Mouse (Mus musculus) MEL (cell line): ENCODE data around the gene Mt2. TPM values are rescaled to one million over a fixed set of nuclear protein-coding genes. Genes with fewer than 3 reads are reported as not detected.
A peak's percentile ranks its signal among the peaks of the same experiment; 100 is the strongest.

Source experiments
- DNase-seq: peaks from one replicate; pipeline ENCODE4 v3.0.0; 2011; ENCODE audit warnings: low read depth, low spot score
- H3K27ac ChIP-seq: 2 replicates; pipeline ENCODE4 v1.5.1; 2012; ENCODE audit warnings: low read depth, mild to moderate bottlenecking, control low read depth, low read length, moderate library complexity; ENCODE audit not compliant: control insufficient read depth
- H3K27me3 ChIP-seq, 2 experiments: fragments of 150-350 bp in 1 of 2; sonication (generic) in 1 of 2; 2 replicates each; pipeline ENCODE4 v1.6.1; 2012; ENCODE audit warnings: low read length in 2 of 2, mild to moderate bottlenecking in 2 of 2, improper control_type of control experiment in 1 of 2, moderate library complexity in 1 of 2; ENCODE audit not compliant: insufficient read depth in 2 of 2, control insufficient read depth in 1 of 2
- H3K36me3 ChIP-seq, 2 experiments: 2 replicates each; pipeline ENCODE4 v1.6.1; 2012 to 2014; ENCODE audit warnings: low read length in 2 of 2, improper control_type of control experiment in 1 of 2, inconsistent platforms in 1 of 2, mild to moderate bottlenecking in 1 of 2; ENCODE audit not compliant: insufficient read depth in 2 of 2, control insufficient read depth in 1 of 2
- H3K4me1 ChIP-seq, 2 experiments: fragments of 150-350 bp in 1 of 2; sonication (generic) in 1 of 2; 2 replicates each; pipeline ENCODE4 v1.6.1; 2012; ENCODE audit warnings: low read length in 2 of 2, improper control_type of control experiment in 1 of 2, mild to moderate bottlenecking in 1 of 2; ENCODE audit not compliant: insufficient read depth in 2 of 2, control insufficient read depth in 1 of 2
- H3K4me3 ChIP-seq, 2 experiments: fragments of 150-350 bp in 1 of 2; sonication (generic) in 1 of 2; 2 replicates each; pipeline ENCODE4 v1.5.1; 2012; ENCODE audit warnings: low read depth in 2 of 2, low read length in 2 of 2, mild to moderate bottlenecking in 2 of 2, moderate library complexity in 2 of 2, control low read depth in 1 of 2, improper control_type of control experiment in 1 of 2; ENCODE audit not compliant: control insufficient read depth in 1 of 2, insufficient read depth in 1 of 2
- H3K79me2 ChIP-seq: 2 replicates; pipeline ENCODE4 v1.6.1; 2012; ENCODE audit warnings: mild to moderate bottlenecking, low read length, moderate library complexity; ENCODE audit not compliant: control insufficient read depth, poor library complexity, insufficient read depth
- H3K9ac ChIP-seq: 2 replicates; pipeline ENCODE4 v1.6.1; 2012; ENCODE audit warnings: low read depth, mild to moderate bottlenecking, control low read depth, low read length, moderate library complexity; ENCODE audit not compliant: control insufficient read depth, poor library complexity, severe bottlenecking
- H3K9me3 ChIP-seq: fragments of 150-350 bp; sonication (generic); replicated peaks from 2 replicates; pipeline ENCODE4 v1.6.1; 2012; ENCODE audit warnings: mild to moderate bottlenecking, low read length, improper control_type of control experiment, moderate library complexity; ENCODE audit not compliant: insufficient read depth
- CHD1 ChIP-seq: IDR thresholded peaks from 2 replicates; pipeline ENCODE4 v1.6.1; 2012; ENCODE audit warnings: low read depth, mild to moderate bottlenecking, inconsistent platforms, low read length, improper control_type of control experiment
- CHD2 ChIP-seq: IDR thresholded peaks from 2 replicates; pipeline ENCODE4 v1.6.1; 2011; ENCODE audit warnings: low read length, improper control_type of control experiment
- CTCF ChIP-seq, 3 experiments: IDR thresholded peaks in 2 of 3; conservative IDR thresholded peaks in 1 of 3; 2 replicates each; pipeline ENCODE4 v1.5.1; 2011 to 2012; ENCODE audit warnings: low read length in 3 of 3, low read depth in 2 of 3, mild to moderate bottlenecking in 2 of 3, improper control_type of control experiment in 1 of 3, inconsistent platforms in 1 of 3, mixed read lengths in 1 of 3, moderate library complexity in 1 of 3; ENCODE audit not compliant: control insufficient read depth in 1 of 3, insufficient read depth in 1 of 3, poor library complexity in 1 of 3, severe bottlenecking in 1 of 3
- E2F4 ChIP-seq: IDR thresholded peaks from 2 replicates; pipeline ENCODE4 v1.6.1; 2011; ENCODE audit warnings: low read depth, low read length, improper control_type of control experiment, borderline replicate concordance
- EP300 ChIP-seq, 2 experiments: IDR thresholded peaks; 2 replicates each; pipeline ENCODE4 v1.6.1; 2011; ENCODE audit warnings: improper control_type of control experiment in 2 of 2, low read length in 2 of 2, low read depth in 1 of 2, mild to moderate bottlenecking in 1 of 2
- ETS1 ChIP-seq: IDR thresholded peaks from 2 replicates; pipeline ENCODE4 v1.6.1; 2012; ENCODE audit warnings: low read depth, mild to moderate bottlenecking, inconsistent platforms, low read length, improper control_type of control experiment, moderate library complexity
- GABPA ChIP-seq: IDR thresholded peaks from 2 replicates; pipeline ENCODE4 v1.6.1; 2012; ENCODE audit warnings: low read depth, mild to moderate bottlenecking, inconsistent platforms, low read length, improper control_type of control experiment, moderate library complexity
- GATA1 ChIP-seq: IDR thresholded peaks from 2 replicates; pipeline ENCODE4 v1.6.1; 2011; ENCODE audit warnings: low read depth, low read length, improper control_type of control experiment
- HCFC1 ChIP-seq: IDR thresholded peaks from 2 replicates; pipeline ENCODE4 v1.6.1; 2012; ENCODE audit warnings: low read depth, mild to moderate bottlenecking, inconsistent platforms, low read length, improper control_type of control experiment, moderate library complexity
- JUND ChIP-seq: IDR thresholded peaks from 2 replicates; pipeline ENCODE4 v1.6.1; 2011; ENCODE audit warnings: low read depth, mild to moderate bottlenecking, improper control_type of control experiment, low read length
- KAT2A ChIP-seq: conservative IDR thresholded peaks from 2 replicates; pipeline ENCODE4 v1.6.1; 2012; ENCODE audit warnings: low read depth, low read length, improper control_type of control experiment, inconsistent platforms
- MAFK ChIP-seq: IDR thresholded peaks from 2 replicates; pipeline ENCODE4 v1.6.1; 2011; ENCODE audit warnings: low read depth, mild to moderate bottlenecking, low read length, improper control_type of control experiment, borderline replicate concordance
- MAX ChIP-seq: IDR thresholded peaks from 2 replicates; pipeline ENCODE4 v1.6.1; 2011; ENCODE audit warnings: low read length, improper control_type of control experiment
- MEF2A ChIP-seq: IDR thresholded peaks from 2 replicates; pipeline ENCODE4 v1.6.1; 2014; ENCODE audit warnings: low read depth, mild to moderate bottlenecking, inconsistent platforms, low read length, improper control_type of control experiment; ENCODE audit not compliant: poor library complexity, insufficient replicate concordance, severe bottlenecking; ENCODE audit errors: extremely low read depth
- MXI1 ChIP-seq: IDR thresholded peaks from 2 replicates; pipeline ENCODE4 v1.6.1; 2011; ENCODE audit warnings: mild to moderate bottlenecking, low read depth, low read length, improper control_type of control experiment
- MYB ChIP-seq: IDR thresholded peaks from 2 replicates; pipeline ENCODE4 v1.6.1; 2011; ENCODE audit warnings: mild to moderate bottlenecking, low read depth, low read length, improper control_type of control experiment
- MYC ChIP-seq: IDR thresholded peaks from 2 replicates; pipeline ENCODE4 v1.6.1; 2011; ENCODE audit warnings: low read depth, mild to moderate bottlenecking, low read length, improper control_type of control experiment, moderate library complexity
- NELFE ChIP-seq: IDR thresholded peaks from 2 replicates; pipeline ENCODE4 v1.6.1; 2011; ENCODE audit warnings: low read depth, low read length, improper control_type of control experiment
- NRF1 ChIP-seq: IDR thresholded peaks from 2 replicates; pipeline ENCODE4 v1.6.1; 2014; ENCODE audit warnings: low read depth, mild to moderate bottlenecking, inconsistent platforms, low read length, improper control_type of control experiment, moderate library complexity; ENCODE audit not compliant: poor library complexity, insufficient read depth, severe bottlenecking
- POLR2A ChIP-seq, 2 experiments: IDR thresholded peaks; 2 replicates each; pipeline ENCODE4 v1.6.1; 2011 to 2012; ENCODE audit warnings: low read length in 2 of 2, mild to moderate bottlenecking in 2 of 2, control low read depth in 1 of 2, improper control_type of control experiment in 1 of 2, low read depth in 1 of 2, moderate library complexity in 1 of 2; ENCODE audit not compliant: control insufficient read depth in 1 of 2, insufficient read depth in 1 of 2, poor library complexity in 1 of 2
- POLR2AphosphoS2 ChIP-seq: IDR thresholded peaks from 2 replicates; pipeline ENCODE4 v1.6.1; 2011; ENCODE audit warnings: low read length, improper control_type of control experiment
- POLR2AphosphoS5 ChIP-seq: IDR thresholded peaks from 2 replicates; pipeline ENCODE4 v1.6.1; 2012; ENCODE audit warnings: low read depth, borderline replicate concordance, mild to moderate bottlenecking, inconsistent platforms, low read length, moderate library complexity, mixed read lengths
- SIN3A ChIP-seq: IDR thresholded peaks from 2 replicates; pipeline ENCODE4 v1.6.1; 2012; ENCODE audit warnings: low read length, improper control_type of control experiment, inconsistent platforms
- TAL1 ChIP-seq: IDR thresholded peaks from 2 replicates; pipeline ENCODE4 v1.6.1; 2012; ENCODE audit warnings: mild to moderate bottlenecking, inconsistent platforms, low read length, moderate library complexity, mixed read lengths
- TBP ChIP-seq: IDR thresholded peaks from 2 replicates; pipeline ENCODE4 v1.8.0; 2011; ENCODE audit warnings: low read depth, low read length, improper control_type of control experiment
- TCF12 ChIP-seq: IDR thresholded peaks from 2 replicates; pipeline ENCODE4 v1.6.1; 2014; ENCODE audit warnings: low read depth, mild to moderate bottlenecking, inconsistent platforms, low read length, improper control_type of control experiment, moderate library complexity
- UBTF ChIP-seq: IDR thresholded peaks from 2 replicates; pipeline ENCODE4 v1.6.1; 2012; ENCODE audit warnings: low read depth, mild to moderate bottlenecking, inconsistent platforms, low read length, improper control_type of control experiment, moderate library complexity, borderline replicate concordance; ENCODE audit not compliant: insufficient read depth
- ZC3H11A ChIP-seq: IDR thresholded peaks from 2 replicates; pipeline ENCODE4 v1.6.1; 2012; ENCODE audit warnings: low read depth, mild to moderate bottlenecking, inconsistent platforms, low read length, improper control_type of control experiment
- ZKSCAN1 ChIP-seq: IDR thresholded peaks from 2 replicates; pipeline ENCODE4 v1.6.1; 2012; ENCODE audit warnings: low read depth, mild to moderate bottlenecking, inconsistent platforms, low read length, improper control_type of control experiment, moderate library complexity
- ZNF384 ChIP-seq: IDR thresholded peaks from 2 replicates; pipeline ENCODE4 v1.6.1; 2012; ENCODE audit warnings: low read depth, mild to moderate bottlenecking, inconsistent platforms, low read length, improper control_type of control experiment
- polyA plus RNA-seq, 2 experiments: library from polyadenylated mRNA; stranded (reverse) in 1 of 2; unstranded in 1 of 2; fragments of >175 nt in 1 of 2; fragments of >200 nt in 1 of 2; gene quantifications; 2 replicates each; pipeline versions ENCODE4 v1.2.1 to v1.2.4; 2012; ENCODE audit warnings: low replicate concordance in 2 of 2, low read depth in 1 of 2; ENCODE audit not compliant: insufficient read length in 2 of 2, insufficient read depth in 1 of 2, missing spikeins in 1 of 2
- total RNA-seq: library from RNA; depleted of rRNA; stranded (reverse); fragments of 300-350 nt; gene quantifications from 2 replicates; pipeline ENCODE4 v1.2.3, GENCODE M21; 2012

Mt2 gene
- total and polyA plus RNA-seq, 3 experiments: 469 to 2,013 TPM; not detected in 1

DNA sequence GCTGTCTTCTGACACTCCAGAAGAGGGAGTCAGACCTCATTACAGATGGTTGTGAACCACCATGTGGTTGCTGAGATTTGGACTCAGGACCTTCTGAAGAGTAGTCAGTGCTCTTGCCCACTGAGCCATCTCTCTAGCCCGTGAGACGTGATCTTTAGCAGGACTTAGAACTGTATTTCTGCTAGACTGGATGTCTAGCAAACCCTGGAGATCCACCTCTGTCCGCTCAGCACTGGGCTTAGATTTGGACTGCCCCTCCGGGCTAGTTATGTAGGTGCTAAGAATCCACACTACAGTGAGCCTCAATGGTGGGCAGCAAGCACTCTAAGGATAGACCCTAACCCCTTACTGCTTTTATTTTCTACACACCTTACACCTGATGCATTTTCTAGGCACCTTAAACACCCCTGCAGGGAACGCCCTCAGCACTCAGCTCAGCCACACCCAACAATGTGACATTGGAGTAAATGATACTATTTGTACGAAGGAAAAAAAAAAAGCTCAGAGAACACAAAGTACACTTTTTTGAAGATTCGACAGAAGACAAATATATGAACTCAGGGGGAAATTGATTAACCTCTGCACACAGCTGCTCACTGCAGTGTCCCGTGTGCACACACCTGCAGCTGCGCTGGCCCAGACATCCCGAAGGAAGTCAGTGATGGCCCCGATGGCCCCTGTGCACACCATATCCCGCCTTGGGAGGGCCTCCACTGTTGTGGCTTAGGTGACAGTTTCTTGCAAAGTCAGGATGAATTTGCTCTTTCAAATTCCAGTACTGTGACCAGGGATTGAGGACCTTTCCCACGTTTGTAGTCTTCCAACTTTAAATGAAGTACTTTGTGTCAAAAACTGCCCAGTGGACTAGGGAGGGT lies 9.8 kb downstream of the Mt2 start:
- Histone ChIP-seq H3K36me3 (peaks cover 0 to 5% of the 10 kb centered on the region in 2 experiments; a peak in 2 of 4 replicates), H3K4me1 (peaks cover 0 to 16% of the 10 kb centered on the region in 2 experiments; a peak in 2 of 4 replicates), H3K9ac (peak overlapping the region; percentile 62), H3K27ac (peak overlapping the region; percentile 72), H3K27me3 (no peaks in the 10 kb centered on the region), H3K79me2 (peaks cover 17% of the 10 kb centered on the region), H3K9me3 (no peaks in the 10 kb centered on the region), H3K4me3 (peak overlapping the region; percentile 62 to 74)
- DNase-seq: peak; percentile 62
- TF ChIP-seq ETS1 (no peak), TBP (no peak; the same call in 1 of the 2 replicates), SIN3A (no peak; the same call in 1 of the 2 replicates), HCFC1 (no peak), MYB (no peak), POLR2AphosphoS2 (no peak), JUND (no peak), TCF12 (no peak), CHD1 (no peak), POLR2AphosphoS5 (no peak), TAL1 (no peak), EP300 (IDR thresholded peaks at IDR 0.05; ENCODE audit: low read depth in 1 of 2, low read length in 2 of 2) (no peak; a peak in 2 of 4 replicates), UBTF (no peak), CHD2 (no peak), NELFE (no peak), ZKSCAN1 (no peak), GATA1 (no peak), NRF1 (no peak), KAT2A (no peak), ZC3H11A (no peak), POLR2A (IDR thresholded peaks at IDR 0.05; ENCODE audit: control insufficient read depth in 1 of 2, insufficient read depth in 1 of 2, low read depth in 1 of 2, low read length in 2 of 2, poor library complexity in 1 of 2) (no peak), GABPA (no peak), CTCF (IDR thresholded peaks at IDR 0.05 in 2 of 3, conservative IDR thresholded peaks at IDR 0.05 in 1 of 3; ENCODE audit: control insufficient read depth in 1 of 3, insufficient read depth in 1 of 3, low read depth in 2 of 3, low read length in 3 of 3, poor library complexity in 1 of 3, severe bottlenecking in 1 of 3) (peak in 1 of 3 experiments; percentile 0; a peak in 1 of 6 replicates), MAX (no peak), MXI1 (peak; percentile 15; the same call in 1 of the 2 replicates), ZNF384 (peak; percentile 58; the same call in 1 of the 2 replicates), MYC (0 out of 2 replicates have a peak, but pooled peaks have one; percentile 31), MEF2A (no peak), E2F4 (no peak), MAFK (no peak)
